Mouse (Mus musculus) thymus, adult 18-20 months (tissue): ENCODE measurements around the gene Lpin1.
A peak's percentile ranks its signal among the peaks of the same experiment; 100 is the strongest.

Experiments used
- DNase-seq, 2 experiments: peaks; one replicate each; pipeline ENCODE4 v3.0.0; 2022; ENCODE audit warnings: mixed read lengths in 2 of 2

Gene Lpin1

DNA sequence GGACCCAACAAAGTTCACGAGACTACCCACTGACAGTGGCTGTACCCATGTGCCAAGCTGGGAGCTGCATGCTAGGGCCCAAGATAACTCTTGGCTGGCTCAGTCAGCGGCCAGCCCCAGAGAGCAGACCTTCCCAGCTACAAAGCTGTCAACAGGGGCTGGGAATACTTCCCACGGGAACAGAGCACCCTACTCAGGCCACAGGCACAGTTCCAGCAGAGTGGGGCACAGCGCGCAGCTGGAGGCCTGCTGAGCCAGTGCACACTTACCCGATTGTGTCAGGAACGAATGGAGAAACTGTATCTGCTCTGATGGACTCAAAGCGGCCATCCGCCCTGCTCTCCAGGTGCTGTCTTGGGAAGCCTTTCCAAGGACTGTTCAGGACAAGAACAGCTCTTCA lies 95.6 kb downstream of the Lpin1 start:
- DNase-seq: no peak

DNA sequence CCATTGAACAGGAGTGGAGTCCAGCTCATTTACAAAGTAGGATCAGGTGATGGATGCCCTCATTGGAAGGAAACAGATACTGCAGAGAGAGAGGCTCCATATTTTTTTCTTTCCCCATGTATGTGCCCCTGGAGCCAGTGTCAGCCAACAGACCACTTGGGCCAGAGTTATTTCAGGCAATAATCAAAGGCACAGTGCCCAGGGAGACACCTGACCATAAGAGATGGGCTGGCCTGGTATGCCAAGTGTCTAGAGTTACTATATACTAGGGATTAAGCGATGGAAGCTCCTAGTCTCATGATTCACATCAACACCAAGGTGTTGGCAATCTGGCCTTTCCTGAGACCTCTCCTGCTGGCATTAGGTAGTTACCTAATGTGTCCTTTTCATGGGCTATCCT lies 97.8 kb downstream of the Lpin1 start:
- DNase-seq: no peak

- peak; percentile 64 to 80 for DNase-seq
Observed at GRCm38 (mm10) chr12:16509122-16509752, 101.5 kb downstream of the Lpin1 start.

DNA sequence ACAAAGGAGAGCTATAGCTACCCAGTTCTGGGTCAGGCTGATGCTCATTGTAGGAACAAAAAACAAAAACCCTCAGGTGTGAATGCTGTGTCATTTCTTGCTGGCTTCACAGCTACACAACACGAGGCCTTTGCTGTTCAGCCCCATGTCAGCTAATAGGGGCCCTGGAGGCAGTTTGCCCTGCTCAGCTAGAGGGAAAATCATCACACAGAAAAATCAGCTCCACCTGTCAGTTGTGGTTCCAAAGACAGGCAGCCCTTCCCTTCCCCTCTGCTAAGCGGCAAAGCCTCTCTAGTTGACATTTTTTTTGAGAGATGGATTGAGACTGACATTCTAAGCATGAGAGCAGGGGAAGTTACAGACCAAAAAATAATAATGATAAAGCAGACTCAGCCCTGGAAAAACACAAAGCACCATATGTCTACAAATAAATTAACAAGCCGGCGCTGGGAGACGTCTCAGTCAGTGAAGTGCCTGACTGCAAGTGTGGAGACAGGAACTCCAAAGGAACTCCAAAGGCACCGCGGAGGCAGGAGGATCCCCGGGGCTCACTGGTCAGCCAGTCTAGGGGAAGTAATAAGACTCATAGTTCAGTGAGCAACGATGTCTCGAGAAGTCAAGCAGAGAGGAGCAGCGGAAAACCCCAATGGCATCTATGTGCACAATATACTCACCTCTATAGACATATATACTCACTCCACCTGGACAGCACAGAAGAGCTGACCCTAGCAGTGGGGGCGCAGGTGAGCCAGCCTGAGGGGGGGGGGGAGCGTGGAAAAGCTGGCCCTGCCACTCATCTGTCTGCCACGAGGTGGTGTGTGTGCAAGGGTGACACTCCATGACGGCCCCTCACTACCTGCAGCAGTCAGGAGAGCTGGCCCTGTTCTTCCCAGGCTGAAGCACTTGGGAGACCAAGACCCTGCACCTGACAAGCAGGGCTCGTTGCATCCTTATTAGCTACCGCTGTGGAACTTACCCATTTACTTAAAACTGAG lies 103.7 kb downstream of the Lpin1 start:
- no peak for DNase-seq

DNA sequence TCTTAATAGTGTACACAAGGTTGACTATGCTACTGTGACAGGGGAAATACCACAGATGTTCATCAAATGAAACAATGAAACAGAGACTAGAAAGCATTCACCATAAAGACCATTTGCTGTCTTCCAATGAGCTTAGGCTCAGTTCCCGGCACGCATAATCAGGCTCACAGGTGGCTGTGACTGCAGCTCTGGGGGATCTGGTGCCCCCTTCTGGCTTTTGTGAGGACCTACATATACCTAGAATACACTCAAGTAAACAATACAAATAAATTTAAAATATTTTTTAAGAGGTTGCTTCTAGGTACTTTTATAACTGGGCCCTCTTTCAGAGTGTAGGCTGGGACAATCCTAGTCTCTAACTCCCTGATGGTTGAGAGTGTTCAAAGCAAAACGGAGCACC lies 106.5 kb downstream of the Lpin1 start:
- DNase-seq: no peak

DNA sequence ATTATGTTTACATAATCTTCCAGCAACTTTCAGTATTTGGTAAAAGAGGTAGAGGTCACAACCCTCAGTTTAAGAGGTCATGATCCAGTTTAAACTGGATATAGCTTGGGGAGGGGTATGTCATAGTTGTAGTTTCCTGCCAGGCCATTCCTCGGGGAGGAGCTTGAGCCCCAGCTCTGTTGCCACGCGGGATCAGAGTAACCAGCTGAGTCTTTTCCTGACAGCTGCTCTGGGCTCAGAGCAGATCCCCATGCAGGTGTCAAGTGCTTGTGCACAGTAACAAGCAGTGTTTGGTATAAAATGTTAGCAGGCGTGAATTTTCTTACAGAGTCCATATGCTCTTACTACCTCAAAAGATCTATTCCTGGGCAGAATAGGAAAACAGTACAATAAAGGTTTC lies 112.8 kb downstream of the Lpin1 start:
- no peak for DNase-seq

GRCm38 (mm10) chr12:16492713-16493112 lies 118.1 kb downstream of the Lpin1 start:
- DNase-seq: no peak

DNA sequence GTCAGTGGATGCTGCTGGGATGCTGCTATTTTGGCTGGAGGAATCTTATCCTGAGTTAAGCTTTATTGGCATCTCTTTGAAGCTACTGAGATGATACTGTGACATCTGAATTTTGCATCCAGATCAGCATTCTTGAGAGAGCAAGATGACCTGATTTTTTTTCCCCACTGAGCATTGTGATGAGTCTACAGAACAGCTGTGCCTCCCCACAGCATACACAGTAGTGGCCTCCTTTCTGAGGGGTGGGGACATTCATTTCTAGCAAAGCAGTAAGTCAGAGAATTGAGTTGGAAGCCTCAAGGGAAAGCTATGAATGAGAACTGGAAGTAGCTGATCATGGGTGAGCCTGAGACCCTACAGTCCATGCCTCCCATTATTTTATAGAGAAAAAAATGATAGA lies 121.9 kb downstream of the Lpin1 start:
- no peak for DNase-seq

DNA sequence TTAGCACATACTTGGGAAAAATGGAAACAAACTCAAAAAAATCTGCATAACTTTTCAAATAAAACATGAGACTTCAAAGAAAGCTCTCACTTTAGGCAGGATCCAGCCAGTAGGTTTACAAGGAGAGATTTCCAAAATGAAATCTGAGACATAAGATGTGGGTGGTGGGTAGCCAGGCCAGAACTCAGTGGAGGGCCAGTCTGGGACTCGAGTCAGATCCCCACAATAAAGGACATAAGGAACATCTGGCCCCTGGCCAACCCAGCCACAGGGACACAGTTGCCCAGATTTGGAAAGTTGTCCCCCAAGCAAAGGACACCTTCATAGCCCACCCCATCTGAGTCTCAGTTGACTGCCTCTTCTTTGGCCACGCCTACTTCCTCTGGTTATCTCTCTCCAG lies 123.3 kb downstream of the Lpin1 start:
- no peak for DNase-seq
